Mouse (Mus musculus) kidney, adult 2 months (tissue): ENCODE results near the gene Pik3r1. TPM values are rescaled to one million over a fixed set of nuclear protein-coding genes. Genes with fewer than 3 reads are reported as not detected.

Source experiments
- DNase-seq: peaks from one replicate; pipeline ENCODE4 v3.0.0; 2021
- H3K27ac ChIP-seq: fragments of 200-500 bp; 2 replicates; pipeline ENCODE4 v1.5.1; 2012; ENCODE audit warnings: low read depth, low read length, control low read depth, inconsistent platforms; ENCODE audit not compliant: insufficient read depth
- H3K27me3 ChIP-seq: fragments of 200-500 bp; replicated peaks from 2 replicates; pipeline ENCODE4 v1.6.1; 2012; ENCODE audit warnings: mild to moderate bottlenecking, moderate library complexity, low read length, inconsistent platforms; ENCODE audit not compliant: control insufficient read depth, insufficient read depth
- H3K36me3 ChIP-seq: fragments of 200-500 bp; 2 replicates; pipeline ENCODE4 v1.6.1; 2012; ENCODE audit warnings: mild to moderate bottlenecking, moderate library complexity, low read length, inconsistent platforms; ENCODE audit not compliant: control insufficient read depth, insufficient read depth
- H3K4me1 ChIP-seq: fragments of 200-500 bp; 2 replicates; pipeline ENCODE4 v1.6.1; 2011; ENCODE audit warnings: low read length; ENCODE audit not compliant: control insufficient read depth, insufficient read depth
- H3K4me3 ChIP-seq: fragments of 200-500 bp; 2 replicates; pipeline ENCODE4 v1.5.1; 2011; ENCODE audit warnings: mild to moderate bottlenecking, low read depth, low read length, control low read depth; ENCODE audit not compliant: insufficient read depth
- CTCF ChIP-seq: fragments of 200-500 bp; conservative IDR thresholded peaks from 2 replicates; pipeline ENCODE4 v1.5.1; 2011; ENCODE audit warnings: low read depth, mild to moderate bottlenecking, control low read depth, low read length, moderate library complexity, mixed read lengths; ENCODE audit not compliant: insufficient read depth, insufficient read length
- POLR2A ChIP-seq: fragments of 200-500 bp; IDR thresholded peaks from one replicate; pipeline ENCODE4 v1.6.1; 2011; ENCODE audit warnings: low read depth, low read length, control low read depth
- WGBS: fragments of 180-500 bp; shearing (Covaris S2); methylation state at CpG from one replicate; pipeline ENCODE4 v1.1.7; 2018; 5-methylcytosine and 5-hydroxymethylcytosine counted together
- polyA plus RNA-seq: library from polyadenylated mRNA; depleted of rRNA; stranded (reverse); fragments of >200 nt; gene quantifications from 2 replicates; pipeline ENCODE4 v1.2.3, GENCODE M21; 2012

Gene Pik3r1
- polyA plus RNA-seq, 1 experiment: 21.2 TPM

DNA sequence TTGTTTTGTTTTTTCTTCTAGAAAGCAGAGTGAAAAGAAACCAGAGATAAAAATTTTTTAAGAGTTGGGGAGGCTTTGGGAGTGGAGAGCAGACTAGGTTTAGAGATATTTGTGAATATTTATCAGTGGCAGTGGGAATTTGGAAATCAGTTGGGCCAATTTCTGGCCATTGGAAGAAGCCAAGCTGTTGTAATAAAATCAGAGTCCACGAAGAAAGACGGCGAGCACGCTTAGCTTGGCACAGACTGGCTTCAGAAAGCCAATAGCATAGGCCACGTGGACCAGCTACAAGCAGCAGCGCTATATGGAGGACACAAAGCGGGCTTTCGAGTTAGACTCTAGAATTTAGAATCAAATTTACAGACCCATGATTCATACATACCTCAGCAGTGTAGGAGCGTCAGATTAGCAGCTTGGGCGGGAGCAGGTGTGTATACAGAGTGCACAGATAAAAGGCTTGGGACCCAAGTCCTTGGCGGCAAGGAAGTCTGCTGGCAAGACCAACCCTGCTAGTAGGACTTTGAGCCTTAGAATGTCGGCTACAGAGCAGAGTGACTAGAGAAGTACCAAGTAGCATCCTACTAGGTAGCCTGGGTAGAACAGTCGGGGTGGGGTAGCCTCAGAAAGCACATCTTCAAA, 16.8 kb upstream of the Pik3r1 start:
- H3K27ac ChIP-seq: no peak overlapping the region
- no peak for TF ChIP-seq CTCF

GRCm38 (mm10) chr13:101779011-101779410, 11.0 kb upstream of the Pik3r1 start:
- TF ChIP-seq POLR2A (no peak), CTCF (no peak)
- H3K4me1 ChIP-seq: no peaks in the 10 kb centered on the region
- H3K36me3 ChIP-seq: no peaks in the 10 kb centered on the region
- DNase-seq: no peak
- H3K27me3 ChIP-seq: no peaks in the 10 kb centered on the region
- WGBS: 81% methylated on average over 4 of the region's 4 CpGs
- H3K4me3 ChIP-seq: no peak overlapping the region
- H3K27ac ChIP-seq: no peak overlapping the region

More for the DNA sequence above, 16.8 kb upstream of the Pik3r1 start:
- 93% methylated on average over 13 of the region's 13 CpGs for WGBS
- Histone ChIP-seq H3K27me3 (no peaks in the 10 kb centered on the region), H3K36me3 (no peaks in the 10 kb centered on the region), H3K4me3 (no peak overlapping the region), H3K4me1 (no peaks in the 10 kb centered on the region)
- DNase-seq: no peak

DNA sequence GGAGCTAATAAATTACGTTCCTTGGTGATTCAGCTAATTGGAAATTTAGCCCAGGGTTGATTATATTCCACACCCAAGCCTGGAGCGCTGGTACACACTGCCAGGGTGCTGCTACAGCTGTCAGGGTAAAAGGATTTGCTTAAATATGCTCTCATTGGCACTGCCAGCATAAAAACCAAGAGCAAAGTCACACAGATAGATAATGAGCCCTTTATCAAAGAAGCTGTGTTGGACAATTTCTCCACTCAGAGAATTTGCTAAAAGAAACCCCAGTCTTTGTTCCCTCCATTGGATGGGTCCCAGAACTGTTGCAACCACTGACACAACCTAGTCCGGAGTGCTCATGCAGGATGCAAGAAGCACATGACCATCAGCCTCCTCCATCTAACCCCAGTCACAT, 9.8 kb upstream of the Pik3r1 start:
- Histone ChIP-seq H3K4me3 (no peak overlapping the region), H3K4me1 (no peaks in the 10 kb centered on the region), H3K36me3 (no peaks in the 10 kb centered on the region), H3K27me3 (no peaks in the 10 kb centered on the region), H3K27ac (no peak overlapping the region)
- TF ChIP-seq POLR2A (no peak), CTCF (no peak)
- WGBS: 85% methylated on average over 3 of the region's 3 CpGs
- DNase-seq: no peak

DNA sequence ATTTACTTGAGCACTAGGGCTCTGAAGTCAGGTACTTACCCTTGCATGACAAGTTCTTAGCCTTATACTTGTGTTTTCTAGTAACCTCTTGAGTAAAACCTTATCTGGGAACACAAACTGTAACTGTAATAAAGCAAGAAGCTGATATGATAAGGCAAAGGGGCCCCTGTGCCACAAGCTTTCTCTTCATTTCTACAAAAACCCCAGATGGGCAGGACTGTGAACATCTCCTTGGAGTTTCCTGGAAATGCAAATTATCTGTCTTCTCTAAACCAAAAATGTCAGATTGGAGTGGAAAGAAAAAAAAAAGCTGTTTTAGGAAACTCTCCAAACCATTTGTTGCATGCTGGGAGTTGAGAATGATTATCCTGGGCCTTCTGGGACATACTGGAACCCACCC, 3.1 kb upstream of the Pik3r1 start:
- H3K36me3 ChIP-seq: no peaks in the 10 kb centered on the region
- no peak for DNase-seq
- no peak overlapping the region for H3K4me3 ChIP-seq
- H3K27me3 ChIP-seq: no peaks in the 10 kb centered on the region
- no peak overlapping the region for H3K27ac ChIP-seq
- 0 out of 2 replicates have a peak, but pooled peaks cover 2% of the 10 kb centered on the region for H3K4me1 ChIP-seq
- TF ChIP-seq POLR2A: no peak
- no peak for TF ChIP-seq CTCF

DNA sequence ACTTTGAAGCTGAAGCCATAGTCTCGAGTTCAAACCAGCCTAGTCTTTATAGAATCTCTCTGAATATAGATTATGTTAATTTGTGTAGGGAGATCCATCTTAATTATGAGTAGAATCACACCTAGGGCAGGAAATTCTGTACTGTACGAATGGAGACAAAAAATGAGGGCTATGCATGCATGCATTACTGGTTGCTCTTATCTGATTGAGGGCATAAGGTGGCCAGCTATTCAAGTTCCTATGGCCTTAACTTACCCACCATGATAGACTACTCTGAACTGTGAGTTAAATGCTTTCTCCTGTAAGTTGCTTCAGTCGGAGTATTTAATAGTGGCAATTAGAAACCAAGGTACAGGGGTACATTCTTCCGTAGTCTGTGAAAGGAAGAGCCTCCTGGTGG, 1.9 kb upstream of the Pik3r1 start:
- no peaks in the 10 kb centered on the region for H3K27me3 ChIP-seq
- no peak for TF ChIP-seq CTCF
- TF ChIP-seq POLR2A: no peak
- DNase-seq: no peak
- H3K4me3 ChIP-seq: no peak overlapping the region
- H3K4me1 ChIP-seq: peaks cover 6% of the 10 kb centered on the region
- no peaks in the 10 kb centered on the region for H3K36me3 ChIP-seq
- H3K27ac ChIP-seq: no peak overlapping the region
- WGBS: 84% methylated on average over 4 of the region's 4 CpGs

DNA sequence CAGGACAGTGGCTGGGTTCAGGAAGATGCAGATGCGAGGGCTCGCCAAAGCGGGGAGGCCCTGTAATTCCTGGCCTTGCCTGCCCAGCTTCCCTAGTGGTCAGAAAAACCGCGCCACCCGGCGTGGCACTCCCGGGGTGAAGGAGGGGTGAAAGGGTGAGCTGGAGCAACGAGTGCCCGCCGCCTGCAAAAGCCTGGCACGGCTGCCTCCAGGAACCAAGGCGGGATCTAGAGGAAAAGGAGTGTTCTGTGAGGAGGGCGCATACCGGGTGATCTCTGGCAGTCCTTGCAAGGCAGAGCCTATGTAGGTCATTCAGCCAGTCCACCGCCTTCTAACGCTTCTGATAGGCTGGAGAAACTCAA, 594 bp upstream of the Pik3r1 start:
- TF ChIP-seq POLR2A (no peak), CTCF (peak; percentile 41)
- under 1% methylated on average over 17 of the region's 17 CpGs for WGBS
- DNase-seq: peak; percentile 91

GRCm38 (mm10) chr13:101767013-101767808, 806 bp downstream of the Pik3r1 start:
- Histone ChIP-seq H3K27me3 (no peaks in the 10 kb centered on the region), H3K36me3 (no peaks in the 10 kb centered on the region), H3K4me1 (peaks cover 22% of the 10 kb centered on the region), H3K4me3 (peak overlapping the region; percentile 99), H3K27ac (peak overlapping the region; percentile 96)
- under 1% methylated on average over 60 of the region's 60 CpGs for WGBS
- TF ChIP-seq POLR2A: no peak
- TF ChIP-seq CTCF: no peak
- DNase-seq: peak; percentile 60

More for the DNA sequence above, 594 bp upstream of the Pik3r1 start:
- Histone ChIP-seq H3K4me3 (peak overlapping the region; percentile 61), H3K27me3 (no peaks in the 10 kb centered on the region), H3K4me1 (peaks cover 12% of the 10 kb centered on the region), H3K36me3 (no peaks in the 10 kb centered on the region), H3K27ac (peak overlapping the region; percentile 71)
